Mouse (Mus musculus) heart, adult 10 weeks (tissue): ENCODE data around the gene Lat. TPM values are rescaled to one million over a fixed set of nuclear protein-coding genes. Genes with fewer than 3 reads are reported as not detected.

Source experiments
- polyA plus RNA-seq: library from polyadenylated mRNA; stranded (reverse); fragments of 350-450 nt; fragmentation: Illumina TruSeq; extraction: RNeasy Lipid Tissue Mini Kit (QIAGEN cat#74804); gene quantifications from one replicate; pipeline ENCODE4 v1.2.3, GENCODE M21; 2014; ENCODE audit warnings: low read depth, low replicate concordance

Gene Lat
- polyA plus RNA-seq = 0.47 TPM

GRCm38 (mm10) chr7:126369393-126369792, at the start of gene Lat:
Gene Lat, minus strand, starts transcription at chr7:126369570.

DNA sequence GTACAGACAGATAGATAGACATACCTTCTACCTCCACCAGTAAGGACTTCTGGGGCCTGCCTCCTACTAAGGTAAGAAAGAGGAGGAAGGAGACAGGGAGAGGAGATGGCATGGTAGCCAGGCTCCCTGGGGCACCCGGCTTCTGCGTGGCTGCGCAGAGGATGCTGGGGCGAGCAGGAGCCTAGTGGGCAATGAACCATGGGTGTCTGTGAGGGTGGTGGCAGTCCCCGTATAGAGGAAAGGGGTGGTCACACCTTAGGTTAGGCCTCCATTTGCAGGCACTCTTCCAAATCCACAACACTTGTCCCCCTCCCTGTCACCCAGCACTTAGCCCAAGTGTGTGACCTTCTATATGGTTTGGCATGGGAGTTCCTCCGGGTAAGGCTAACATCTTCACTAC, 45.4 kb upstream of the Lat start, which contains the start of gene Cd19:
Cd19 (minus strand) TSS at position 165 of the 400 bp plus-strand sequence.

DNA sequence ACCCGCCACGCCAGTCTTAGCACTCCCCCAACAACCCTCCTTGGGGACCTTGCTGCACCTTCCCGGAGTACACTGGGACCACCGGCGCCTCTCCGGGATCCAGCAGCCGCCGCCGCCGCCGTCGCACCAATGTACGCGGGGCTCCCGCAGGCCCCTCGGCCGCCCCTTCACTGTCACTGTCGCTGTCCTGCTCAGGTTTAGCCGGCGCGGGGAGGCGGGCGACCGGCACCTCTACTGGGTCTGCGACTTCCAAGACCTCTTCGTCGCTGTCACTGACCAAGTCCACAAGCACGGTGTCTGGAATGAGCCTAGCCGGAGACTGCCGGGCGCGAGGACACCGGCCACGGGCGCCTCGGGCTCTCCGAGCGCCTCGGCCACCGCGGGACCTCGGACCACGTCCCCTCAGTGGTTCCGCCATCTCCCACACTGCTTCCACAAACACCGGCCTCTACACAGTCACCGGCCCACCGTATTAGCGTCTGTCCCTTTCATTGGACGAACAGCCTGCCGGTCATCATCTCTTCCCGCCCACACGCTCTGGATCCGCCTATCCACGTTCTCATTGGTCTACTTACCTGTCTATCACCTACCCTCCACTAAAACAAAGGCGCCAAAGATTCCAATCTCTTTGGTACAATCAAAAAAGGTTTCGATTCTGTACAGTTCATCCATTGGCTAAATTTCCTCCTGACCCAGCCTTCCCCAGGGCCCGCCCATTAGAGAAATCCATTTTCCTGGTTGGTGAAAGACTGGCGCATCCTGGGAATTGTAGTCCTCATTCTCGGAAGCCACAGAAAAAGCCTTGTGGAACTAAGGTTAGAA, 27.1 kb upstream of the Lat start, which contains the start of gene Nfatc2ip:
Nfatc2ip (minus strand) TSS at position 440 of the 822 bp plus-strand sequence.

DNA sequence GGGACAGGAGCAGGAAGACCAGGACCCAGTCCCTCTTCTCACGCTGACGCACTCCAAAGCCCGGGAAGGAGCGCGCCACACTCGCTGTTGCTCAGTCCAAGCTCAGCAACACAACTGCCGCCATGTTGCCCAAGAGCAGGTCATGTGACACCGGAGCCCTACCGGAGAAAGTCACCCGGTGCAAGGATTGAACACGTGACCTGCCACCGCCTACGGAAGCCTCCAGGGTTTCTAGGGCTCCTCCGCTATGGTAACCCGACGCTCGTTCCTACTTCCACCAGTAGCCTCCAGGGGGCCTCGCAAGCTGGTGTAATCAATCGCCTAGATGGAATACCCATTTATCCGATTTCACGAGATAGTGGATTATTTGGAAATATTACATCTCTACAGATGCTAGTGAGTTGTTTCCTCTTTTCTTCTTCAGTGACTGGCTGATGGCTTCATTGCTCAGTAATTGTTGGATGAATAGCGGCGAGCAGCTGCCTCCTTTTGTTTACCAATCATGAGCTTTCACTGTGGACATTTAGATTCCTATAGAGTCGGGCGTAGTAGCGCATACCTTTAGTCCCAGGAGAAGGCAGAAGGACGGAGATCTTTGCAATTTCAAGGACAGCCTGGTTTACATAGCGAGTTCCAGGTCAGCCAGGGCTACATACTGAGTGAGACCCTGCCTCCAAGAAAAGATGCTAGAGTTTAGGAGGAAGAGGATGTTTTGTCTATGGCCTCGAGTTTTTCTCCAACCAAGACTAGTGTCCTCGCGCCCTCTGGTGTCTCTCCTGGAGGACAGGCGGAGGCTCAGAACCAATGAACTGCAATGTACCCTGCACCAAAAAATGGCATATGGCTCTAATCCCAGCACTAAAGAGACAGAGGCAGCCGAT, 8.1 kb upstream of the Lat start, which contains the start of gene Spns1:
Spns1 (minus strand) TSS at position 173 of the 881 bp plus-strand sequence.

Other genes with a start within 250 kb of the Lat start
- gene Xpo6, start 169.1 kb downstream of the Lat start, polyA plus RNA-seq = 36.1 TPM
- 47.9 TPM for gene Sbk1, start 97.0 kb downstream of the Lat start, polyA plus RNA-seq
- gene Spns1, start 7.9 kb upstream of the Lat start, polyA plus RNA-seq = 28.9 TPM
- gene Nfatc2ip, start 27.2 kb upstream of the Lat start, polyA plus RNA-seq = 4.7 TPM
- 0.92 TPM for gene Cd19, start 45.3 kb upstream of the Lat start, polyA plus RNA-seq
- 9.6 TPM for gene Rabep2, start 59.2 kb upstream of the Lat start, polyA plus RNA-seq
- 3.3 TPM for gene Atp2a1, start 93.5 kb upstream of the Lat start, polyA plus RNA-seq
- gene Sh2b1, start 105.9 kb upstream of the Lat start, polyA plus RNA-seq = 53.5 TPM
- 283 TPM for gene Tufm, start 117.8 kb upstream of the Lat start, polyA plus RNA-seq
- gene Atxn2l, start 133.9 kb upstream of the Lat start, polyA plus RNA-seq = 50.3 TPM
- gene Eif3c, start 196.8 kb upstream of the Lat start, polyA plus RNA-seq = 108 TPM
- gene Apobr, start 215.4 kb upstream of the Lat start, polyA plus RNA-seq = 0.60 TPM
- 10.3 TPM for gene Cln3, start 216.2 kb upstream of the Lat start, polyA plus RNA-seq
- not detected for gene Il27, start 225.4 kb upstream of the Lat start, polyA plus RNA-seq